Mouse (Mus musculus): ENCODE measurements at regions not wholly inside any gene's neighbourhood (a gene's known extent, or its start where the extent isn't known, plus 50 kb on each side); places are given as distances from the start of the nearest gene placed in this dataset.

- TF ChIP-seq EP300 (IDR thresholded peaks at IDR 0.05) (no peak), CTCF (IDR thresholded peaks at IDR 0.05) (no peak)
These were observed 83.6 kb upstream of the Ptprk start for GRCm38 (mm10) chr10:27991057-27991365.

Data from lung, postnatal 0 days (tissue).